Mouse (Mus musculus) megakaryocyte, embryonic 14.5 days (primary cell): ENCODE results near the gene Fcna. TPM values are rescaled to one million over a fixed set of nuclear protein-coding genes. Genes with fewer than 3 reads are reported as not detected.

Experiments used
- H3K27me3 ChIP-seq: replicated peaks from 2 replicates; pipeline ENCODE3; 2012; ENCODE audit warnings: inconsistent platforms
- H3K36me3 ChIP-seq: replicated peaks from 2 replicates; pipeline ENCODE3; 2012; ENCODE audit warnings: low read length, inconsistent platforms, mixed read lengths
- H3K4me1 ChIP-seq: 2 replicates; pipeline ENCODE4 v1.6.1; 2012; ENCODE audit warnings: inconsistent platforms
- H3K4me3 ChIP-seq: replicated peaks from 2 replicates; pipeline ENCODE3; 2012; ENCODE audit warnings: moderate library complexity, mild to moderate bottlenecking, inconsistent platforms
- H3K9me3 ChIP-seq: 2 replicates; pipeline ENCODE4 v1.6.1; 2012; ENCODE audit warnings: inconsistent platforms
- FLI1 ChIP-seq: IDR thresholded peaks from 2 replicates; pipeline ENCODE4 v1.6.1; 2012; ENCODE audit warnings: low read length, inconsistent platforms, mixed read lengths
- GATA1 ChIP-seq: IDR thresholded peaks from 3 replicates; pipeline ENCODE4 v1.6.1; 2012; ENCODE audit warnings: mixed read lengths, low read length, inconsistent platforms, borderline replicate concordance
- polyA plus RNA-seq: library from polyadenylated mRNA; stranded (reverse); fragments of >175 nt; gene quantifications from 2 replicates; pipeline ENCODE4 v1.2.3, GENCODE M21; 2012; ENCODE audit warnings: low replicate concordance; ENCODE audit not compliant: insufficient read depth

The Fcna gene
- polyA plus RNA-seq, 1 experiment = 0.49 TPM

- peaks cover 6% of the 10 kb centered on the region for H3K4me1 ChIP-seq
- no peak within 1 kb of the TSS for H3K4me3 ChIP-seq
- no peak for TF ChIP-seq GATA1
- TF ChIP-seq FLI1 = no peak
- H3K36me3 ChIP-seq = no peaks in the 10 kb centered on the region
- peaks cover 81% of the 10 kb centered on the region for H3K27me3 ChIP-seq
- H3K9me3 ChIP-seq = no peaks in the 10 kb centered on the region
Measured at GRCm38 (mm10) chr2:25652902-25653301, 25.1 kb upstream of the Fcna start, which contains the start of gene Lcn8. Gene Lcn8, plus strand, starts transcription at chr2:25653120.

GRCm38 (mm10) chr2:25639890-25640289, 12.1 kb upstream of the Fcna start:
- TF ChIP-seq GATA1 (no peak), FLI1 (no peak)
- Histone ChIP-seq H3K4me3 (no peak overlapping the region), H3K4me1 (no peaks in the 10 kb centered on the region), H3K9me3 (no peaks in the 10 kb centered on the region), H3K27me3 (peaks cover 55% of the 10 kb centered on the region), H3K36me3 (no peaks in the 10 kb centered on the region)

- peaks cover 47% of the 10 kb centered on the region for H3K27me3 ChIP-seq
- no peak overlapping the region for H3K4me3 ChIP-seq
- H3K4me1 ChIP-seq = peaks cover 3% of the 10 kb centered on the region
Measured at GRCm38 (mm10) chr2:25634046-25634445, 6.2 kb upstream of the Fcna start.

GRCm38 (mm10) chr2:25633616-25634015, 5.8 kb upstream of the Fcna start:
- no peak overlapping the region for H3K4me3 ChIP-seq
- peaks cover 6% of the 10 kb centered on the region for H3K4me1 ChIP-seq
- H3K9me3 ChIP-seq = no peaks in the 10 kb centered on the region
- H3K27me3 ChIP-seq = peaks cover 47% of the 10 kb centered on the region
- TF ChIP-seq GATA1 (no peak), FLI1 (no peak)
- H3K36me3 ChIP-seq = no peaks in the 10 kb centered on the region

More at GRCm38 (mm10) chr2:25634046-25634445, 6.2 kb upstream of the Fcna start:
- Histone ChIP-seq H3K36me3 (no peaks in the 10 kb centered on the region), H3K9me3 (no peaks in the 10 kb centered on the region)
- no peak for TF ChIP-seq FLI1
- TF ChIP-seq GATA1 = no peak

- Histone ChIP-seq H3K9me3 (no peaks in the 10 kb centered on the region), H3K27me3 (peaks cover 70% of the 10 kb centered on the region), H3K36me3 (no peaks in the 10 kb centered on the region), H3K4me3 (no peak overlapping the region), H3K4me1 (peaks cover 10% of the 10 kb centered on the region)
- no peak for TF ChIP-seq GATA1
- no peak for TF ChIP-seq FLI1
Measured at GRCm38 (mm10) chr2:25628738-25629137, 908 bp upstream of the Fcna start.

- Histone ChIP-seq H3K27me3 (peaks cover 71% of the 10 kb centered on the region), H3K4me3 (no peak overlapping the region), H3K36me3 (no peaks in the 10 kb centered on the region), H3K9me3 (no peaks in the 10 kb centered on the region), H3K4me1 (peaks cover 21% of the 10 kb centered on the region)
- no peak for TF ChIP-seq GATA1
- no peak for TF ChIP-seq FLI1
Measured at GRCm38 (mm10) chr2:25625986-25626385, 1.8 kb downstream of the Fcna start.

- Histone ChIP-seq H3K4me1 (peaks cover 21% of the 10 kb centered on the region), H3K27me3 (peaks cover 88% of the 10 kb centered on the region), H3K9me3 (no peaks in the 10 kb centered on the region), H3K36me3 (no peaks in the 10 kb centered on the region), H3K4me3 (peak within 1 kb of the TSS; percentile 88)
- no peak for TF ChIP-seq FLI1
- TF ChIP-seq GATA1 = no peak
Measured at GRCm38 (mm10) chr2:25621229-25622200, 6.3 kb downstream of the Fcna start, which contains the start of gene Tmem141. Gene Tmem141, minus strand, starts transcription at chr2:25622005.

GRCm38 (mm10) chr2:25620852-25621228, 7.0 kb downstream of the Fcna start:
- H3K4me1 ChIP-seq = peaks cover 21% of the 10 kb centered on the region
- H3K9me3 ChIP-seq = no peaks in the 10 kb centered on the region
- TF ChIP-seq GATA1 (no peak), FLI1 (no peak)
- H3K4me3 ChIP-seq = peak overlapping the region; percentile 88
- H3K36me3 ChIP-seq = no peaks in the 10 kb centered on the region
- peaks cover 88% of the 10 kb centered on the region for H3K27me3 ChIP-seq

- H3K4me3 ChIP-seq = no peak overlapping the region
Measured at GRCm38 (mm10) chr2:25620386-25620785, 7.4 kb downstream of the Fcna start.

GRCm38 (mm10) chr2:25617578-25617977, 10.3 kb downstream of the Fcna start, which contains the start of gene Ccdc183:
Gene Ccdc183, minus strand, starts transcription at chr2:25617678.
- Histone ChIP-seq H3K27me3 (peaks cover 93% of the 10 kb centered on the region), H3K4me3 (no peak within 1 kb of the TSS)

More at GRCm38 (mm10) chr2:25620386-25620785, 7.4 kb downstream of the Fcna start:
- Histone ChIP-seq H3K9me3 (no peaks in the 10 kb centered on the region), H3K4me1 (peaks cover 21% of the 10 kb centered on the region), H3K36me3 (no peaks in the 10 kb centered on the region), H3K27me3 (peaks cover 89% of the 10 kb centered on the region)
- TF ChIP-seq FLI1 (no peak), GATA1 (no peak)

More at GRCm38 (mm10) chr2:25617578-25617977, 10.3 kb downstream of the Fcna start, which contains the start of gene Ccdc183:
- TF ChIP-seq GATA1 (no peak), FLI1 (no peak)
- H3K4me1 ChIP-seq = peaks cover 30% of the 10 kb centered on the region
- H3K9me3 ChIP-seq = no peaks in the 10 kb centered on the region
- H3K36me3 ChIP-seq = no peaks in the 10 kb centered on the region
